Mouse (Mus musculus): ENCODE measurements at regions not wholly inside any gene's neighbourhood (a gene's known extent, or its start where the extent isn't known, plus 50 kb on each side); places are given as distances from the start of the nearest gene placed in this dataset.

- no peak for TF ChIP-seq POLR2A (IDR thresholded peaks at IDR 0.05; ENCODE audit: borderline replicate concordance, extremely low read depth, insufficient read depth, insufficient read length, poor library complexity, severe bottlenecking)
- no peak for TF ChIP-seq CTCF (IDR thresholded peaks at IDR 0.05; ENCODE audit: borderline replicate concordance, extremely low read depth, insufficient read depth, insufficient read length)
Measured at GRCm38 (mm10) chr8:96340702-96341101, 452.4 kb upstream of the Got2 start.

All from brain, embryonic 14.5 days (tissue).